Mouse (Mus musculus) liver, embryonic 15.5 days (tissue): ENCODE measurements around the gene 4930544D05Rik. TPM values are rescaled to one million over a fixed set of nuclear protein-coding genes. Genes with fewer than 3 reads are reported as not detected.

ENCODE experiments used
- ATAC-seq: fragments of 200-750 bp; cut with Nextera tagmentation; 2 replicates; pipeline ENCODE4 v1.8.0; 2017; ENCODE audit warnings: moderate number of reproducible peaks, mild to moderate bottlenecking, moderate library complexity; ENCODE audit not compliant: insufficient read depth
- H3K27ac ChIP-seq: fragments of 300-500 bp; sonication (generic); replicated peaks from 2 replicates; pipeline ENCODE4 v1.5.1; 2015; ENCODE audit warnings: mild to moderate bottlenecking, inconsistent platforms
- H3K27me3 ChIP-seq: fragments of 300-500 bp; sonication (generic); 2 replicates; pipeline ENCODE4 v1.6.1; 2015; ENCODE audit warnings: mild to moderate bottlenecking, inconsistent platforms
- H3K36me3 ChIP-seq: fragments of 300-500 bp; sonication (generic); replicated peaks from 2 replicates; pipeline ENCODE4 v1.6.1; 2015; ENCODE audit warnings: moderate library complexity, mild to moderate bottlenecking, inconsistent platforms
- H3K4me1 ChIP-seq: fragments of 300-500 bp; sonication (generic); replicated peaks from 2 replicates; pipeline ENCODE4 v1.6.1; 2015; ENCODE audit warnings: inconsistent platforms
- H3K4me2 ChIP-seq: fragments of 300-500 bp; sonication (generic); 2 replicates; pipeline ENCODE4 v1.6.1; 2015; ENCODE audit warnings: moderate library complexity, mild to moderate bottlenecking, inconsistent platforms
- H3K4me3 ChIP-seq: fragments of 300-500 bp; sonication (generic); replicated peaks from 2 replicates; pipeline ENCODE4 v1.5.1; 2015; ENCODE audit warnings: mild to moderate bottlenecking, inconsistent platforms
- H3K9ac ChIP-seq: fragments of 300-500 bp; sonication (generic); 2 replicates; pipeline ENCODE4 v1.6.1; 2015; ENCODE audit warnings: moderate library complexity, mild to moderate bottlenecking, inconsistent platforms
- H3K9me3 ChIP-seq: fragments of 300-500 bp; sonication (generic); replicated peaks from 2 replicates; pipeline ENCODE4 v1.6.1; 2016; ENCODE audit warnings: inconsistent platforms
- WGBS: fragments of 180-500 bp; shearing (Covaris S2); methylation state at CpG from one replicate; pipeline ENCODE4 v1.1.7; 2015; ENCODE audit warnings: mixed read lengths; ENCODE audit not compliant: insufficient replicate concordance; 5-methylcytosine and 5-hydroxymethylcytosine counted together
- polyA plus RNA-seq: library from polyadenylated mRNA; unstranded; fragments of >200 nt; fragmentation: Nextera tagmentation; extraction: Ambion mirVana; gene quantifications from 2 replicates; pipeline ENCODE4 v1.2.1, GENCODE M21; 2015

Gene 4930544D05Rik
- polyA plus RNA-seq, 1 experiment from 2014 or later = not detected

DNA sequence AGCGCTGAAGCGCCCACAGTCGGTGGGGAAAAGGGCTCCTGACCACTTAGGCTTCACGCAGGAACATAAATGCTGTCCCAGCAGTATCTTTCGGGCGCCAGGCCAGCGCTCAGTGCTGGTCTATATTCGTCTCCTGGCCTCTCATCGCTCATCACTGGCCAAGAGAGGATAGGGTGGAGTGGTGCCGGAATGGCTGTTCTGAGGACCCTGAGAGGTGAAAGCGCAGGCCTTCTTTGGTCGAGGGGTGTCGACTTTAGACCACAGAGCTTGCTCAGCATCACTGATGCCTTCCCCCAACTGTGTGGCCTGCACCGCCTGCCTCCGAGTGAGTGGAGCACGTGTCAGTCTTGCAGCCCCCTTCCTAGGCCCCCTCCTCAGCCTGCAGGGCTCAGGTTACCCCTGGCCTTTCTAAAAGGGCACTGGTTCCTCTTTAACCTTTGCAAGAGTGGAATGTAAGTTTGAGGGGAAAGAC, 40.8 kb downstream of the 4930544D05Rik start:
- Histone ChIP-seq H3K4me1 (peaks cover 51% of the 10 kb centered on the region), H3K4me2 (peak overlapping the region; percentile 99), H3K4me3 (peak overlapping the region; percentile 99), H3K27me3 (peaks cover 16% of the 10 kb centered on the region), H3K36me3 (peaks cover 19% of the 10 kb centered on the region), H3K9ac (no peak overlapping the region; the same call in 1 of the 2 replicates), H3K27ac (peak overlapping the region; percentile 99), H3K9me3 (no peaks in the 10 kb centered on the region)
- ATAC-seq = no peak
- 23% methylated on average over 16 of the region's 16 CpGs for WGBS

DNA sequence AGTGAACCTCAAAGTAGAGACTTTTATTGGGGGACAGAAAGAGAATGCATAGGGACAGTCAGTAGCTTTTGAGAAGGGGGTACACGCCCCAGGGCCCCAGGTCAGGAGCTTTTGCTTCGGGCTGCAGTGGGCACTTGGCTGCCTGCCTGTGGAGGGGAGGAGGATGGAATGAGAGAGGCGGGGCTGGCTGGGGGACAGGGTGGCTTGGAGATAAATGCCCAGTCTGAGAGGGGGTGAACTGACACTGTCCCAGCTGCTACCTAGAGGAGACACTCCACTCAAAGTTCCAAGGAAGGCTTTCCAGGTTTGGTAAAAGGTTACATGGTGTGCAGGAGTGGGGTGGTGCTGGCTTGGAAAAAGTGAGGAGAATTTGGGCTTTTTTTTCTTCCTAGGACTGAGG, 41.3 kb downstream of the 4930544D05Rik start, which contains the start of gene Eno3:
Eno3 (plus strand) TSS at position 239 of the 400 bp plus-strand sequence.
- WGBS = 19% methylated on average over 3 of the region's 3 CpGs
- Histone ChIP-seq H3K27ac (peak within 1 kb of the TSS; percentile 99), H3K4me1 (peaks cover 46% of the 10 kb centered on the region), H3K4me2 (peak within 1 kb of the TSS; percentile 99), H3K9me3 (no peaks in the 10 kb centered on the region), H3K9ac (peak within 1 kb of the TSS; percentile 98), H3K4me3 (peak within 1 kb of the TSS; percentile 99), H3K27me3 (peaks cover 16% of the 10 kb centered on the region), H3K36me3 (peaks cover 14% of the 10 kb centered on the region)
- no peak for ATAC-seq

DNA sequence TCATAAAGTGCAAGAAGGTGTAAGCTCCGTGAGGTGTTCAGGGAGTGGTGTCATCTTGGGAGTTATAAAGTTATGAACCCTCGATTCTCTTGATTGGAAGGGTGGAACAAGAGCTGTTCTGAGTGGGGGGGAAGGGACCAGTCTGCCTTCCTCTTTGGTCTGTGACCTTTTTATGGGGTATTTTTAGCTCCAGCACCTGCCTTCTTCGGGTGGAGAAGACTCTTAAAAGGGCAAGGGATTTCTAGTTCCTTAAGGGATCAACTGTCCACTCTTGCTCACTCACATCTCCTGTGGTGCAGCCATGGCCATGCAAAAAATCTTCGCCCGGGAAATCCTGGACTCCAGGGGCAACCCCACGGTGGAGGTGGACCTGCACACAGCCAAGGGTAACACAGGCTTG, 41.9 kb downstream of the 4930544D05Rik start:
- Histone ChIP-seq H3K27ac (no peak overlapping the region), H3K4me3 (no peak overlapping the region), H3K9ac (no peak overlapping the region), H3K4me2 (no peak overlapping the region), H3K27me3 (peaks cover 16% of the 10 kb centered on the region), H3K36me3 (peaks cover 13% of the 10 kb centered on the region), H3K4me1 (peaks cover 40% of the 10 kb centered on the region), H3K9me3 (no peaks in the 10 kb centered on the region)
- WGBS = 46% methylated on average over 6 of the region's 6 CpGs
- ATAC-seq = no peak

DNA sequence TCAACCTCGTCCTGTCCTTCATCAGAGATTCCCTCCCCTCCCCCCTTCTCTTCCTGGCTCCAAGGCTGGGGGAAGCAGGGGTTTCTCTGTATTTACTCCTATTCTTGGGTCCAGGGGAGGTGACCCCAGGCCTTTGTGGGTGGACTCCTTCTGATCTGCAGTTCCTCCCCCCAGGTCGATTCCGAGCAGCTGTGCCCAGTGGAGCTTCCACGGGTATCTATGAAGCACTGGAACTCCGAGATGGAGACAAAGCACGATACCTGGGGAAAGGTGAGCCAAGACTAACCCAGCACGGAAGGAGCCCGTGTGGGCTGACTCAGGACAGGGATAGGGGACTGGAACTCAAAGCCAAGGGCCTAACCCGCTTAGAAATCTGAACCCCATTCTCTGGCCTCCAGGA, 42.3 kb downstream of the 4930544D05Rik start:
- H3K9me3 ChIP-seq = no peaks in the 10 kb centered on the region
- H3K9ac ChIP-seq = no peak overlapping the region
- H3K36me3 ChIP-seq = peaks cover 13% of the 10 kb centered on the region
- H3K4me3 ChIP-seq = no peak overlapping the region
- 66% methylated on average over 9 of the region's 9 CpGs for WGBS
- no peak for ATAC-seq
- H3K4me1 ChIP-seq = peaks cover 36% of the 10 kb centered on the region
- no peak overlapping the region for H3K4me2 ChIP-seq
- H3K27ac ChIP-seq = no peak overlapping the region
- H3K27me3 ChIP-seq = peaks cover 16% of the 10 kb centered on the region

DNA sequence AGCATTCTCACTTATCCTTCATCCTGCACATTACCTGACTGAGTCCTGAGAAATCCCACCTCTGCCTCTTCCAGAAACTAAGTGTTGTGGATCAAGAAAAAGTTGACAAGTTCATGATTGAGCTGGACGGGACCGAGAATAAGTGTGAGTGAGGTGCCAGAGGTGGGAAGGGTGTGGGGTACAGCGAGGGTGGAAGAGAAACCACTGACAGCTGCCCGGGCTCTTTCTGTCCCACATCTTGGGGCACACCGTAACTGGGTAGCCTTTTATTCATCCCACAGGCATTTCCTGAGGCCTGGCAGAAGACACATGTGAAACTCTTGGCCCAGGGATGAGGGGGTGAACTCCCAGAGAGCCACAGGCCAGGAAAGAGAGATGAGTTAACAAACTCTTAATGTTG, 42.9 kb downstream of the 4930544D05Rik start:
- no peaks in the 10 kb centered on the region for H3K9me3 ChIP-seq
- peaks cover 35% of the 10 kb centered on the region for H3K4me1 ChIP-seq
- H3K4me2 ChIP-seq = no peak overlapping the region
- 76% methylated on average over 5 of the region's 5 CpGs for WGBS
- H3K4me3 ChIP-seq = no peak overlapping the region
- peaks cover 16% of the 10 kb centered on the region for H3K27me3 ChIP-seq
- H3K9ac ChIP-seq = no peak overlapping the region
- peaks cover 18% of the 10 kb centered on the region for H3K36me3 ChIP-seq
- no peak overlapping the region for H3K27ac ChIP-seq
- no peak for ATAC-seq

DNA sequence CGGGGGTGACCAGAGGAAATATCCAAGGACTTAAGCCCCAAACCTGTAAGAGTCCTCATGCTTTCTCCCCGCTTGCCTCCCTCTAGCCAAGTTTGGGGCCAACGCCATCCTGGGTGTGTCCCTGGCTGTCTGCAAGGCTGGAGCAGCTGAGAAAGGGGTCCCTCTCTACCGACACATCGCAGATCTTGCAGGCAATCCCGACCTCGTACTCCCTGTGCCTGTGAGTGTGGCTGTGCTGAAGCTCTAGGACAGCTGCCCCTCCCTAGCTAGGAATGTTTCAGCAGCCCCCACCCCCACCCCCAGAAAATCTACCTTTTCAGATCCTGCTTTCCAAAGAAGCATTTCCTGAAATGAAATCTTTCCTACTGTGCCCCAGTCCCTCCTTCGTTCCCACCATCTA, 43.3 kb downstream of the 4930544D05Rik start:
- Histone ChIP-seq H3K27me3 (peaks cover 16% of the 10 kb centered on the region), H3K4me1 (peaks cover 35% of the 10 kb centered on the region), H3K9ac (no peak overlapping the region), H3K4me2 (no peak overlapping the region), H3K9me3 (no peaks in the 10 kb centered on the region), H3K36me3 (peaks cover 22% of the 10 kb centered on the region), H3K27ac (no peak overlapping the region), H3K4me3 (no peak overlapping the region)
- no peak for ATAC-seq
- 69% methylated on average over 8 of the region's 8 CpGs for WGBS

DNA sequence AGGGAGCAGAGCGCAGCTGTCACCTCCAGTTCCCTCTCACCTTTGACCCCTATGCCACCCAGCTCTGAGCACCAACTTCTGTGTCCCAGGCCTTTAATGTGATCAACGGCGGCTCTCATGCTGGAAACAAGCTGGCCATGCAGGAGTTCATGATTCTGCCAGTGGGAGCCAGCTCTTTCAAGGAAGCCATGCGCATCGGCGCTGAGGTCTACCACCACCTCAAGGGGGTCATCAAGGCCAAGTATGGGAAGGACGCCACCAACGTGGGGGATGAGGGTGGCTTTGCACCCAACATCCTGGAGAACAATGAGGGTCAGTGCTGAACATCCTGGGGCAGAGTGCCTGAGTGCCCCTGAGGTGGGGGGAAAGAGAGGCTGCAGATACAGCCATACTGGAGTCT, 44.9 kb downstream of the 4930544D05Rik start:
- Histone ChIP-seq H3K4me3 (no peak overlapping the region), H3K4me1 (peaks cover 27% of the 10 kb centered on the region), H3K9ac (no peak overlapping the region), H3K36me3 (peaks cover 39% of the 10 kb centered on the region), H3K27me3 (peaks cover 15% of the 10 kb centered on the region), H3K9me3 (no peaks in the 10 kb centered on the region), H3K4me2 (no peak overlapping the region), H3K27ac (no peak overlapping the region)
- no peak for ATAC-seq
- WGBS = 89% methylated on average over 8 of the region's 8 CpGs

DNA sequence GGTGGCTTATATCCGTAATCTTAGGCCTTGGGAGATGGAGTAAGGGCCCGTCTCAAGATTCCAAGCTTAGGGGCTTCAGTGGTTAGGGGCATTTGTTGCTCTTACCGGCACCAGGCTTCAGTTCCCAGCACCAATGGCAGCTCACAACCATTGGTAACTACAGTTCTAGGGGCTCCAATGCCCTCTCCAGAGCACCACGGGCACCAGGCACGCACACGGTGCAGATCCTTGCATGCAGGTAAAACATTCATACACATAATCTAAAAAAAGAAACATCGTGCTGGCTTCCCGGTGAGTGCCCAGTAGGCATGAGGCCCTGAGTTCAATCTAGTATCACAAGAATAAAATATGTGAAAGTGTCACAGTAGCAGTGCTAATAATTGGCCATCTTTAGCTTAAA, 47.5 kb downstream of the 4930544D05Rik start:
- WGBS = 86% methylated on average over 8 of the region's 8 CpGs
- H3K36me3 ChIP-seq = peaks cover 52% of the 10 kb centered on the region
- no peak overlapping the region for H3K27ac ChIP-seq
- no peak overlapping the region for H3K4me3 ChIP-seq
- H3K9ac ChIP-seq = no peak overlapping the region
- no peaks in the 10 kb centered on the region for H3K27me3 ChIP-seq
- no peaks in the 10 kb centered on the region for H3K9me3 ChIP-seq
- H3K4me1 ChIP-seq = peaks cover 24% of the 10 kb centered on the region
- H3K4me2 ChIP-seq = no peak overlapping the region
- ATAC-seq = no peak

DNA sequence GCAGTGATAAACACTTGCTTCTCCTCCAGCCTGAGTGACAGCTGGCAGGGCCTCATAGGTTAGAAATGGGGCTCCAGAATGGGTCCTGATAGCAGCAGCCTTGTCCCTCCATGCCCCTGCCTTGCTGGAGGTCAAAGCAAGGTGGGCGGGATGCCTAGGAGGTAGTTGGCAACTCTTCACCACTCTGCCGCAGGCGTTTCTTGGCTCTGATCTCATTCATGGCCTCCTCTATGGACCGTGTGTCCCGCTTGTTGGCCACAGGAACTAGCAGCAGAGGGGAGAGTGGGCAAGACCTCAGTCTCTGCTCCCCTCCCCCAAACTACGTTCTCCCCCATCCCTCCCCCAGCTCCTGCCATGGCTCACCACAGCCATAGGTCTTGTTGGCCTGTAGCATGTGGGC, 48.3 kb downstream of the 4930544D05Rik start:
- 87% methylated on average over 6 of the region's 6 CpGs for WGBS

DNA sequence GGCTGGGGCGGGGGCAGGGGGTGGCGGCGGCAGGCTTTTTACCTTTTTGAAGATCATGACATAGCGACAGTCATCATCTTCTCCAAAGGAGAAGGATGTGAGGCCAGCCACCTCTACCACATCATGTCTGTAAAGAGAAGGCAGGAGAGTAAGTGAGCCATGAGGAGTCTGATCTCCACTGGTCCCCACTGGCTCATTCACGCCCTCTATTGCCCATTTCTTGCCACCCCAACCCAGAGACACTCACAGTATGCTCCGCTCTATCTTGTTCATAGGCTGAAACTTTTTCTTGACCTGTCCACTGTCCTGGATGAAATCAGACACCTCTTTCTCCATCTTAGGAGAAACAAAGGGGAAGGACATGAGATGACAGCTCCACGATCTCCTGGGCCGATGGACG, 49.1 kb downstream of the 4930544D05Rik start:
- no peak overlapping the region for H3K4me3 ChIP-seq
- H3K4me2 ChIP-seq = no peak overlapping the region
- H3K36me3 ChIP-seq = peaks cover 52% of the 10 kb centered on the region
- WGBS = 89% methylated on average over 9 of the region's 9 CpGs
- no peak for ATAC-seq
- no peak overlapping the region for H3K27ac ChIP-seq
- no peaks in the 10 kb centered on the region for H3K27me3 ChIP-seq
- H3K9ac ChIP-seq = no peak overlapping the region
- peaks cover 29% of the 10 kb centered on the region for H3K4me1 ChIP-seq
- no peaks in the 10 kb centered on the region for H3K9me3 ChIP-seq

More for the DNA sequence above, 48.3 kb downstream of the 4930544D05Rik start:
- Histone ChIP-seq H3K27ac (no peak overlapping the region), H3K27me3 (no peaks in the 10 kb centered on the region), H3K9ac (no peak overlapping the region), H3K4me1 (peaks cover 26% of the 10 kb centered on the region), H3K4me2 (no peak overlapping the region), H3K36me3 (peaks cover 52% of the 10 kb centered on the region), H3K9me3 (no peaks in the 10 kb centered on the region), H3K4me3 (no peak overlapping the region)
- ATAC-seq = no peak
